Mouse (Mus musculus): ENCODE data around the gene Bnipl.

The Bnipl gene

DNA sequence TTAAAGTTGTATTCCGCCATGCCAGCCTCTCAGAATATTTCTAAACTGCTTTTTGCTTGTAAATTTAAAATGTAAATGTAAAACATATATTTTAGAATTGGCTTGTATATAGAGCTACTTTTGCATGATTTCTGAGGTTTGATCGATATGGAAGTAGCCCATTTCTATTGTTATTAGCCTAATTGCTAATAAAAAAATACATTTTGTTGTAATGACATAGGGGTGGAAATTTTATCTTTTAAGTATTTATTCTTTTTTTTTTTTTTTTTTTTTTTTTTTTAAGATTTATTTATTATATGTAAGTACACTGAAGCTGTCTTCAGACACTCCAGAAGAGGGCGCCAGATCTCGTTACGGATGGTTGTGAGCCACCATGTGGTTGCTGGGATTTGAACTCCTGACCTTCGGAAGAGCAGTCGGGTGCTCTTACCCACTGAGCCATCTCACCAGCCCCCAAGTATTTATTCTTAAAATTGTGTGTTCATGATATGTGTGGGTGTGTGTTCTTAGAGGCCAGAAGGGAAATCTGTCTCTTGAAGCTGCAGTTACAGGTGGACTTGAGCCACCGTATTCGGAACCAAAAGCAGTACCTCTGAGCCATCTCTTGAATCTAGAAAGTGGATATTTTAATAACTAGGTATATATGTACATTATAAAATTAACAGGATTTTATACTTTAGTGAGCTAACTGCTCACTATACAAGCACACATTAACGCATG, 37.9 kb downstream of the Bnipl start:
- DNase-seq (ENCODE audit: low read depth), result peak; percentile 47

DNA sequence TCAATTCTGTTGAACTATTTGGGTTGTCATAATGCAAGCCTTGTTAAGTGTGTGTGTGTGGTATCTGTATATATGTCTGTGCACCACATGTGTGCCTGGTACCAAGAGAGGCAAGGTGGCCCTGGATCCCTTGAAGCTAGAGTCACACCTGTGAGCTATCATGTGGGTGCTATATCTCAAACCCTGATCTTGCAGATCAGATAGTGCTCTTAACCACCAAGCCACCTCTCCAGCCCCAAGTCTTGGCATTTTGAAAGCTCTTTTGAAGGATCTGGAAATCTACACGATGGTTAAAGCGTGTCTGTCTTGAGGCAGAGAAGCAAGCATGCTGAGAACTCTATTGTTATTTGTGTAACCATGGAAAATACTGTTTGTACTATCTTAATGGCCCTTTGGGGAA, 40.4 kb downstream of the Bnipl start:
- no peak for DNase-seq (ENCODE audit: low read depth)

DNA sequence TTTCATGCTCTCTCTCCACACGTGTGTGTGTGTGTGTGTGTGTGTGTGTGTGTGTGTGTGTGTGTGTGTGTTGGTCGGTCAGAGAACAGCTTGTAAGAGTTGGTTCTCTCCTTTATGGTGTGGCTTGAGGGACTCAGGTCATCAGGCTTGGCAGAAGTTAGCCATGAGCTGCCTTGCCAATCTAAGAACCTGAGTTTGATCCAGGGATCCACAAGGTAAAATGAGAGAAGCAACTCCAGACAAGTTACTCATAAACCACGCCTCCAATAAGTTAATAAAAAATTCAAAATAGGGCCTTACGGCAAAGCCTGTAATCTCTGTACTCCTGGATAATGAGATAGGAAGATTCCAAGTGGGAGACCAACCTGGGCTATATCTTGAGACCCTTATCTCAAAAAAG, 42.7 kb downstream of the Bnipl start:
- DNase-seq (ENCODE audit: low read depth), result no peak

DNA sequence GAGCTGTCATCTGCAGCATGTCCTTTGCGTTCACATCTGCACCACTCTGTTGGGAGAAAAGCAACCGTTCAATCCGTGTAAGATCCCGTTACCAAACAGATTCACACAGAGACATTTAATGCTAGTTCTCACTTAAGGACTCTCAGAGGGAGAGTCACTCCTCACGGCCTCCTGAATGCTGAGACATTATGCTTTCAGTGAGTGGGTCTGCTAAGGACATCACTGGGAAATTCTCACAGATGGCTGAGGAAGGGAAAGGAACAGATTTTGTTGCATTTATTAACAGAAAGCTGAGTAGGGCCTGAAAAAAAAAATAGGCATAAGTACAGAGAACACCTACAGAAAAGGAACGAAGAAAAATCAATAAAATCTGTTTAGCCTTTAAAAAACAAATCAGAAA, 47.1 kb downstream of the Bnipl start:
- no peak for DNase-seq (ENCODE audit: low read depth)

DNA sequence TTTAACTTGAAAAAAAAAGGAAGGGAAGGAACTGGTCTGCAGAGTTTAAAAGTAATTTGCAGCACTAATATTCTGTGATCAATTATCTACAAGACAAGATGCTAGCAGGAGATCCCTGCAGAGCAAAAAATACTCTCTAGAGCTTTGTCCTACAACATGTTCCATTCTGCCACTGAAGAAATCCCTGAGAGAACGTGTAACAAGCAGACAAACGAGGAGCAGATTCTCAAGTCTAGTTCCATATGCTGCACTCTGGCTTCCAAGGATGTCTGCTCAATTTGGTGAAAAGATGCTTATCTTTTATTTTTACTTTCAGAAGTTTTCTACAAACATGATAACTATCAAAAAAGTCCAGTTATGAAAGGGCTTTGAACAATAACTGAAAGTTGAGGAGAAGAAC, 50.4 kb downstream of the Bnipl start:
- no peak for DNase-seq (ENCODE audit: low read depth)

GRCm38 (mm10) chr3:95200132-95200531, 50.9 kb downstream of the Bnipl start:
- DNase-seq (ENCODE audit: low read depth), result no peak

- no peak for DNase-seq (ENCODE audit: low read depth)
Measured at GRCm38 (mm10) chr3:95199101-95199500, 51.9 kb downstream of the Bnipl start.

- DNase-seq (ENCODE audit: low read depth), result no peak
Measured at GRCm38 (mm10) chr3:95195772-95196171, 55.2 kb downstream of the Bnipl start.

DNA sequence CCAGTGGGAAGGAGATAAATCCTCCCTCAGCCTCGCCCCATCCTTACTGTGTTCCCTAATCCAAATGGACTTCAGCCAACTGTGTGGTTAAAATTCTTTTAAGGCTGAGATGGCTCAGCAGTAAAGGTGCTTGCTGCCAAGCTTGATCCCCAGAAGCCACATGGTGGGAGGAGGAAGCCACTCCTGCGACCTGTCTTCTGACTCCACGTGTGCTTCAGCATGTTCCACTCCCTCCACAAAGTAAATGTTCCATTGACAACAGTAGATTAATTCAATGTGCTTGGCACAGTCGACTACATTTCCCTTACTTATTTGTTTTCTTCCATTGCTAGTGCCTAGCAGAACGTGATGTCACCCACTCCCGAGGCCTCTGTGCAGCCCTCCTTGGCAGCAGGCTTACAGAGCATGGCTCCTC, 56.3 kb downstream of the Bnipl start:
- DNase-seq (ENCODE audit: low read depth), result no peak

Data from naive thymus-derived CD4-positive, alpha-beta T cell, adult 2 months (primary cell).